Comparison of ENCODE assay signal across 9 mouse cellular contexts in genomic region chr12:84249217-84249616, GRCm38 (mm10). TPM values are rescaled to one million over a fixed set of nuclear protein-coding genes. Genes with fewer than 3 reads are reported as not detected.
DNase-seq lines count a peak whose midpoint lies in the region; ATAC-seq lines count a peak whose summit lies in the region.
"Had no signal": no experiment of that assay in that cellular context is flagged by ENCODE, and none has a peak within 500 bp of the region (broad histone marks: within the 10 kb centered on the region; RNA-seq: fewer than 3 reads in every experiment).

No protein-coding gene starts in this region.

- H3K27me3 ChIP-seq in intestine, embryonic 14.5 days (replicated peaks; ENCODE audit: control insufficient read depth, insufficient read depth, low read length), result no peaks in the 10 kb centered on the region
- no peaks in the 10 kb centered on the region for H3K27me3 ChIP-seq in intestine, embryonic 16.5 days (replicated peaks; ENCODE audit: control insufficient read depth, insufficient read depth, low read length)
- no peaks in the 10 kb centered on the region for H3K27me3 ChIP-seq in limb, embryonic 11.5 days (ENCODE audit: control insufficient read depth, insufficient read depth, low read length)
- H3K27me3 ChIP-seq: embryonic facial prominence, embryonic 13.5 days had no signal

- H3K36me3 ChIP-seq in intestine, embryonic 14.5 days (ENCODE audit: control insufficient read depth, insufficient read depth, low read length), result no peaks in the 10 kb centered on the region
- no peaks in the 10 kb centered on the region for H3K36me3 ChIP-seq in intestine, embryonic 16.5 days (ENCODE audit: control insufficient read depth, insufficient read depth, low read length)
- no peaks in the 10 kb centered on the region for H3K36me3 ChIP-seq in limb, embryonic 11.5 days (ENCODE audit: control insufficient read depth, insufficient read depth, low read length)
- H3K36me3 ChIP-seq: embryonic facial prominence, embryonic 13.5 days had no signal

- H3K4me3 ChIP-seq in intestine, embryonic 14.5 days (ENCODE audit: low read depth, low read length), result no peak overlapping the region
- H3K4me3 ChIP-seq in intestine, embryonic 16.5 days (ENCODE audit: low read length), result no peak overlapping the region
- H3K4me3 ChIP-seq in limb, embryonic 11.5 days (ENCODE audit: low read depth, low read length), result no peak overlapping the region
- H3K4me3 ChIP-seq: embryonic facial prominence, embryonic 13.5 days had no signal

- ATAC-seq in intestine, embryonic 14.5 days (replicated peaks; ENCODE audit: low FRiP score, low TSS enrichment, low read depth), result no peak
- ATAC-seq in intestine, embryonic 16.5 days, result no peak
- ATAC-seq in limb, embryonic 11.5 days (ENCODE audit: insufficient number of reproducible peaks, low FRiP score, low TSS enrichment, low read depth), result no peak; the same call in 1 of the 2 replicates

- H3K27ac ChIP-seq in intestine, embryonic 14.5 days (ENCODE audit: low read depth), result no peak overlapping the region
- H3K27ac ChIP-seq in intestine, embryonic 16.5 days (ENCODE audit: low read length), result no peak overlapping the region
- H3K27ac ChIP-seq in limb, embryonic 11.5 days (replicated peaks; ENCODE audit: low read depth, low read length), result no peak overlapping the region
- H3K27ac ChIP-seq: embryonic facial prominence, embryonic 13.5 days had no signal

- H3K9ac ChIP-seq in intestine, embryonic 14.5 days (ENCODE audit: low read length), result no peak overlapping the region
- H3K9ac ChIP-seq in intestine, embryonic 16.5 days (ENCODE audit: low read depth, low read length), result no peak overlapping the region
- no peak overlapping the region for H3K9ac ChIP-seq in limb, embryonic 11.5 days (ENCODE audit: low read length)
- H3K9ac ChIP-seq: embryonic facial prominence, embryonic 13.5 days had no signal

- H3K9me3 ChIP-seq in intestine, embryonic 14.5 days (ENCODE audit: control insufficient read depth, low read length), result no peaks in the 10 kb centered on the region
- H3K9me3 ChIP-seq in intestine, embryonic 16.5 days (ENCODE audit: control insufficient read depth, low read length), result no peaks in the 10 kb centered on the region
- H3K9me3 ChIP-seq in limb, embryonic 11.5 days (ENCODE audit: control insufficient read depth, low read length), result no peaks in the 10 kb centered on the region
- H3K9me3 ChIP-seq: embryonic facial prominence, embryonic 13.5 days had no signal

- no peak overlapping the region for H3K4me2 ChIP-seq in intestine, embryonic 14.5 days (ENCODE audit: low read length)
- no peak overlapping the region for H3K4me2 ChIP-seq in intestine, embryonic 16.5 days (ENCODE audit: low read depth, low read length)
- no peak overlapping the region for H3K4me2 ChIP-seq in limb, embryonic 11.5 days (ENCODE audit: low read depth, severe bottlenecking)
- H3K4me2 ChIP-seq: embryonic facial prominence, embryonic 13.5 days had no signal

- 8% methylated on average over 3 of the region's 3 CpGs for WGBS in intestine, embryonic 14.5 days
- WGBS in intestine, embryonic 16.5 days, result 10% methylated on average over 3 of the region's 3 CpGs
- WGBS in limb, embryonic 11.5 days, result 12% methylated on average over 3 of the region's 3 CpGs

- H3K4me1 ChIP-seq in intestine, embryonic 14.5 days (replicated peaks; ENCODE audit: control insufficient read depth, insufficient read depth, low read length), result no peaks in the 10 kb centered on the region
- no peaks in the 10 kb centered on the region for H3K4me1 ChIP-seq in intestine, embryonic 16.5 days (ENCODE audit: control insufficient read depth, insufficient read depth, low read length)
- H3K4me1 ChIP-seq in limb, embryonic 11.5 days (ENCODE audit: control insufficient read depth, insufficient read depth, low read length), result no peaks in the 10 kb centered on the region
- H3K4me1 ChIP-seq: embryonic facial prominence, embryonic 13.5 days had no signal

- DNase-seq in intestine, embryonic 14.5 days (ENCODE audit: low spot score), result peak; percentile 72
- peak; percentile 57 for DNase-seq in c-Kit-negative CD71-positive TER-119-positive erythroid progenitor cells, embryonic 14.5 days (ENCODE audit: low read depth, low spot score)
- peak; percentile 78 for DNase-seq in forelimb bud, embryonic 11.5 days (ENCODE audit: low read depth, low spot score)
- DNase-seq in kidney, adult 18-20 months, result peak; percentile 69
- DNase-seq in limb, embryonic 11.5 days (ENCODE audit: low spot score), result peak; percentile 77
- DNase-seq in ovary, postnatal 14 days (ENCODE audit: low spot score), result peak; percentile 61
- DNase-seq in thymus, postnatal 0 days (ENCODE audit: low spot score), result peak; percentile 75

RNA-seq across cellular contexts. Expression of gene Elmsan1, which starts 30.5 kb away (rescaled TPM):
- 8.2 and 8.8 TPM in 2 replicates for polyA plus RNA-seq in intestine, embryonic 14.5 days (2014; fragmentation: Nextera tagmentation; extraction: Ambion mirVana)
- polyA plus RNA-seq in intestine, embryonic 16.5 days (2015; fragmentation: Nextera tagmentation; extraction: Ambion mirVana), result 6.3 and 6.7 TPM in 2 replicates
- polyA plus RNA-seq in limb, embryonic 11.5 days (2014; fragmentation: Nextera tagmentation; extraction: Ambion mirVana), result 6.1 and 6.6 TPM in 2 replicates
- polyA plus RNA-seq in thymus, postnatal 0 days (2015; fragmentation: Nextera tagmentation; extraction: Ambion mirVana), result 5.1 and 6.3 TPM in 2 replicates

RNA-seq across cellular contexts. Expression of gene Ptgr2, which starts 35.8 kb away (rescaled TPM):
- polyA plus RNA-seq in intestine, embryonic 14.5 days (2014; fragmentation: Nextera tagmentation; extraction: Ambion mirVana), result 26.1 and 30.4 TPM in 2 replicates
- 58.1 and 60.2 TPM in 2 replicates for polyA plus RNA-seq in intestine, embryonic 16.5 days (2015; fragmentation: Nextera tagmentation; extraction: Ambion mirVana)
- 11.5 and 14.0 TPM in 2 replicates for polyA plus RNA-seq in limb, embryonic 11.5 days (2014; fragmentation: Nextera tagmentation; extraction: Ambion mirVana)
- polyA plus RNA-seq in thymus, postnatal 0 days (2015; fragmentation: Nextera tagmentation; extraction: Ambion mirVana), result 34.7 and 35.7 TPM in 2 replicates
